ENCODE assay signal across 35 mouse cellular contexts in genomic region chr11:63092271-63092670, GRCm38 (mm10). TPM values are rescaled to one million over a fixed set of nuclear protein-coding genes. Genes with fewer than 3 reads are reported as not detected.
DNase-seq lines count a peak whose midpoint lies in the region; ATAC-seq and TF ChIP-seq lines count a peak whose summit lies in the region.
"Had no signal": no experiment of that assay in that cellular context is flagged by ENCODE, and none has a peak within 500 bp of the region (broad histone marks: within the 10 kb centered on the region; RNA-seq: fewer than 3 reads in every experiment).

No protein-coding gene starts in this region.

- 0 out of 2 replicates have a peak, but pooled peaks have one; percentile 11 for ATAC-seq in lung, embryonic 16.5 days (ENCODE audit: low read depth)
- ATAC-seq: CD4-positive, CD25-positive, alpha-beta regulatory T cell, adult 4 months; forebrain, embryonic 13.5 days; forebrain, embryonic 16.5 days; hindbrain, embryonic 16.5 days; inflammation-experienced regulatory T-cells, adult 6 months had no signal

- H3K4me3 ChIP-seq in lung, embryonic 16.5 days (ENCODE audit: low read length): no peak overlapping the region
- no peak overlapping the region for H3K4me3 ChIP-seq in lung, adult 2 months (replicated peaks; ENCODE audit: extremely low read depth, low read depth, low read length)
- H3K4me3 ChIP-seq: embryonic facial prominence, embryonic 10.5 days; embryonic facial prominence, embryonic 13.5 days; erythroblast, embryonic 14.5 days; forebrain, embryonic 10.5 days; forebrain, embryonic 13.5 days; heart, embryonic 13.5 days; hindbrain, embryonic 10.5 days; hindbrain, embryonic 13.5 days had no signal

- no peaks in the 10 kb centered on the region for H3K9me3 ChIP-seq in lung, embryonic 16.5 days (ENCODE audit: control insufficient read depth, low read length)
- H3K9me3 ChIP-seq: embryonic facial prominence, embryonic 10.5 days; embryonic facial prominence, embryonic 13.5 days; forebrain, embryonic 10.5 days; forebrain, embryonic 13.5 days; heart, embryonic 13.5 days; hindbrain, embryonic 10.5 days; hindbrain, embryonic 13.5 days had no signal

- no peak for DNase-seq in lung, adult 2 months
- DNase-seq in lung, postnatal 14 days: peak; percentile 50
- peak; percentile 44 to 64 for DNase-seq in lung, postnatal 4 days
- no peak for DNase-seq in gastrocnemius, postnatal 14 days
- DNase-seq in right cerebral cortex, adult 18-20 months: no peak
- DNase-seq: adrenal gland, adult 2 months; adrenal gland, postnatal 14 days; cerebellum, adult 11 months; cerebellum, adult 2 months; cerebellum, adult 9-11 months; cerebellum, postnatal 25 days; embryo, embryonic 11 days; gastrocnemius, postnatal 10 days; heart, adult 18-20 months; heart, postnatal 36 days had no signal

- H3K36me3 ChIP-seq in lung, embryonic 16.5 days (ENCODE audit: control insufficient read depth, insufficient read depth, low read length): no peaks in the 10 kb centered on the region
- H3K36me3 ChIP-seq: embryonic facial prominence, embryonic 10.5 days; embryonic facial prominence, embryonic 13.5 days; forebrain, embryonic 10.5 days; heart, embryonic 13.5 days; hindbrain, embryonic 10.5 days; hindbrain, embryonic 13.5 days had no signal

- H3K27me3 ChIP-seq in lung, embryonic 16.5 days (ENCODE audit: control insufficient read depth, insufficient read depth, low read depth, low read length): no peaks in the 10 kb centered on the region
- H3K27me3 ChIP-seq: embryonic facial prominence, embryonic 13.5 days; forebrain, embryonic 13.5 days; heart, embryonic 13.5 days; hindbrain, embryonic 13.5 days had no signal

- no peak overlapping the region for H3K4me2 ChIP-seq in lung, embryonic 16.5 days (ENCODE audit: low read depth, low read length)
- H3K4me2 ChIP-seq: embryonic facial prominence, embryonic 13.5 days; forebrain, embryonic 13.5 days; heart, embryonic 13.5 days; hindbrain, embryonic 13.5 days had no signal

- H3K27ac ChIP-seq in lung, embryonic 16.5 days (ENCODE audit: low read length): no peak overlapping the region; the same call in 1 of the 2 replicates
- H3K27ac ChIP-seq: embryonic facial prominence, embryonic 10.5 days; embryonic facial prominence, embryonic 13.5 days; forebrain, embryonic 10.5 days; forebrain, embryonic 13.5 days; heart, embryonic 13.5 days; hindbrain, embryonic 10.5 days; hindbrain, embryonic 13.5 days had no signal

- no peak for TF ChIP-seq CTCF in lung, adult 2 months (IDR thresholded peaks at IDR 0.05; ENCODE audit: insufficient read depth, low read length)

- no peak overlapping the region for H3K9ac ChIP-seq in lung, embryonic 16.5 days (ENCODE audit: low read length)
- H3K9ac ChIP-seq: embryonic facial prominence, embryonic 13.5 days; forebrain, embryonic 13.5 days; heart, embryonic 13.5 days; hindbrain, embryonic 13.5 days had no signal

- 65% methylated on average over 5 of the region's 5 CpGs for WGBS in lung, embryonic 16.5 days
- 48% methylated on average over 5 of the region's 5 CpGs for WGBS in lung, adult 2 months

- intact Hi-C loops in gastrocnemius, postnatal 14 days (cut with DNase I; ENCODE audit: low total_unique reads): no loop called here

- no peak for TF ChIP-seq POLR2A in lung, adult 2 months (IDR thresholded peaks at IDR 0.05; ENCODE audit: borderline replicate concordance, extremely low read depth, low read depth, low read length)

- H3K4me1 ChIP-seq in lung, embryonic 16.5 days (replicated peaks; ENCODE audit: control insufficient read depth, insufficient read depth, low read length): peaks cover 11% of the 10 kb centered on the region
- peaks cover 8% of the 10 kb centered on the region for H3K4me1 ChIP-seq in lung, adult 2 months (ENCODE audit: control insufficient read depth, insufficient read depth, low read length)
- H3K4me1 ChIP-seq: forebrain, embryonic 10.5 days; forebrain, embryonic 13.5 days; hindbrain, embryonic 13.5 days had no signal

RNA-seq across cellular contexts. Expression of gene Tekt3, which starts 30.8 kb away (rescaled TPM):
- polyA plus RNA-seq in lung, embryonic 16.5 days (2015; fragmentation: Nextera tagmentation; extraction: Ambion mirVana): 0.31 and 0.41 TPM in 2 replicates
- 0.40 and 0.43 TPM in 2 replicates for polyA plus RNA-seq in lung, adult 2 months (2012; rRNA removed)
- not detected for total RNA-seq in gastrocnemius, postnatal 14 days (2021)
- total RNA-seq: adrenal gland, adult 2 months; adrenal gland, postnatal 14 days; adrenal gland, postnatal 4 days; gastrocnemius, adult 18-20 months; gastrocnemius, postnatal 10 days; gastrocnemius, postnatal 4 days; heart, adult 18-20 months; heart, postnatal 36 days; MEL had no signal
- polyA plus RNA-seq: adrenal gland, adult 2 months; C2C12; CD4-positive, CD25-positive, alpha-beta regulatory T cell, adult 4 months; cerebellum, adult 2 months; cortical plate, adult 2 months; embryonic facial prominence, embryonic 10.5 days; embryonic facial prominence, embryonic 13.5 days; erythroblast, embryonic 14.5 days; forebrain, embryonic 10.5 days; forebrain, embryonic 13.5 days; forebrain, embryonic 16.5 days; heart, embryonic 13.5 days; heart, embryonic 16.5 days; hindbrain, embryonic 10.5 days; hindbrain, embryonic 13.5 days; hindbrain, embryonic 16.5 days; inflammation-experienced regulatory T-cells, adult 6 months had no signal

RNA-seq across cellular contexts. Expression of gene Pmp22, which starts 36.5 kb away (rescaled TPM):
- polyA plus RNA-seq in lung, embryonic 16.5 days (2015; fragmentation: Nextera tagmentation; extraction: Ambion mirVana): 298 and 312 TPM in 2 replicates
- polyA plus RNA-seq in lung, adult 2 months (2012; rRNA removed): 384 and 556 TPM in 2 replicates
- 100 to 1,000 TPM in 1 of 2 experiments, 10 to 100 TPM in 1; 92.1 to 338 TPM for total RNA-seq in gastrocnemius, postnatal 14 days (2021)
- total RNA-seq: MEL had no signal
- polyA plus RNA-seq: CD4-positive, CD25-positive, alpha-beta regulatory T cell, adult 4 months; inflammation-experienced regulatory T-cells, adult 6 months had no signal

Comparison
In these comparisons a context has a peak if more than half of its experiments do, and no peak if none do; other contexts are left out.
1. DNase-seq: peak in lung, postnatal 14 days (single experiment) and lung, postnatal 4 days (2 of 2); none in lung, adult 2 months (single experiment), gastrocnemius, postnatal 14 days (single experiment) and right cerebral cortex, adult 18-20 months (single experiment).